Mouse (Mus musculus) liver, embryonic 11.5 days (tissue): ENCODE measurements around the gene Vcl. TPM values are rescaled to one million over a fixed set of nuclear protein-coding genes. Genes with fewer than 3 reads are reported as not detected.
A peak's percentile ranks its signal among the peaks of the same experiment; 100 is the strongest.

Experiments
- ATAC-seq: fragments of 200-750 bp; cut with Nextera tagmentation; replicated peaks from 2 replicates; pipeline ENCODE4 v1.8.0; 2017; ENCODE audit warnings: moderate number of reproducible peaks, mild to moderate bottlenecking, moderate TSS enrichment, moderate library complexity; ENCODE audit not compliant: low FRiP score
- DNase-seq: peaks from one replicate; pipeline ENCODE4 v3.0.0-alpha.2; 2017; ENCODE audit warnings: low spot score
- H3K27ac ChIP-seq: fragments of 300-500 bp; sonication (generic); 2 replicates; pipeline ENCODE4 v1.5.1; 2014; ENCODE audit warnings: mild to moderate bottlenecking, low read depth, low read length, control low read depth
- H3K27me3 ChIP-seq: fragments of 300-500 bp; sonication (generic); replicated peaks from 2 replicates; pipeline ENCODE4 v1.6.1; 2014; ENCODE audit warnings: low read length, mixed read lengths; ENCODE audit not compliant: control insufficient read depth, insufficient read depth
- H3K36me3 ChIP-seq: fragments of 300-500 bp; sonication (generic); 2 replicates; pipeline ENCODE4 v1.6.1; 2014; ENCODE audit warnings: mild to moderate bottlenecking, low read length, moderate library complexity, mixed read lengths; ENCODE audit not compliant: control insufficient read depth, insufficient read depth
- H3K4me1 ChIP-seq: fragments of 300-500 bp; sonication (generic); replicated peaks from 2 replicates; pipeline ENCODE4 v1.6.1; 2014; ENCODE audit warnings: low read length, mixed read lengths; ENCODE audit not compliant: control insufficient read depth, insufficient read depth
- H3K4me2 ChIP-seq: fragments of 300-500 bp; sonication (generic); 2 replicates; pipeline ENCODE4 v1.6.1; 2014; ENCODE audit warnings: mild to moderate bottlenecking, control low read depth, moderate library complexity
- H3K4me3 ChIP-seq: fragments of 300-500 bp; sonication (generic); 2 replicates; pipeline ENCODE4 v1.5.1; 2014; ENCODE audit warnings: low read depth, low read length, control low read depth
- H3K9ac ChIP-seq: fragments of 300-500 bp; sonication (generic); 2 replicates; pipeline ENCODE4 v1.6.1; 2014; ENCODE audit warnings: low read depth, low read length, control low read depth
- H3K9me3 ChIP-seq: fragments of 300-500 bp; sonication (generic); 2 replicates; pipeline ENCODE4 v1.6.1; 2016; ENCODE audit warnings: low read length, inconsistent platforms, mixed read lengths; ENCODE audit not compliant: control insufficient read depth
- WGBS: fragments of 180-500 bp; shearing (Covaris S2); extraction: QIAGEN DNeasy Blood & Tissue Kit; methylation state at CpG from one replicate; pipeline ENCODE4 v1.1.7; 2014; 5-methylcytosine and 5-hydroxymethylcytosine counted together
- polyA plus RNA-seq: library from polyadenylated mRNA; unstranded; fragments of >200 nt; fragmentation: Nextera tagmentation; extraction: Ambion mirVana; gene quantifications from 2 replicates; pipeline ENCODE4 v1.2.1, GENCODE M21; 2014

Gene Vcl
- polyA plus RNA-seq, 1 experiment from 2014 or later = 59.0 TPM

DNA sequence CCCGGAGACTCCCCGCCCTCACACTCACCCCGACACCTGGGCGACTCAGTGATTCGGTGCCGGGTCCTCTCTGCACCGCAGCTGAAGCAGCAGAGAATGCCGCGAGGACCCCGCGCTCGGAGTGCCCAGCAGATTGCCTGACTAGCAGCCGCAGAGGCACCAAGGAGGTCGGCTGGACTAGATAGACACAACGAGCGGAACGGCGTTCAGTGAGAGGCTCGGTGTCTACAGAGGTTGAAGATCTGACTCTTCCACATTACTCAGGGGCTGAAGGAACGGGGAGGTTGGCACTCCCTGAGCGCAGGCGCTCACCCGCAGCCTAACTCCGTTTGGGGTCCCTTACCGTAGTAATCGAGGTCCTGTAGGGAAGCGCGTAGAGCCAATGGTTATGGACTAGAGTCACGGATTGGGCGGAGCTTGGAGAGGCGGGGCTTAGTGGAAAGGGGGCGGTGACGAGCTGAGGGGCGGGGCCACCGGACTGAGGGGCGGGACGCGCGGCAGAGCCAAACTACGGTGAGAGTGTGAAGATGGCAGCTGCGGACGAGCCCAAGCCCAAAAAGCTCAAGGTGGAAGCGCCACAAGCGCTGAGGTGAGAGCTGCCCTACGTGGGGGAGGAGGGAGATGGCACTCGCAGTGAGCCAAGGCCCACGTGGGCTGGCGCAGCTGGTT lies 123.0 kb downstream of the Vcl start, which contains the start of the genes Ap3m1 and Adk:
Ap3m1 (minus strand) TSS at position 397 of the 669 bp plus-strand sequence.
Adk (plus strand) TSS at position 463 of the 669 bp plus-strand sequence.
- peak within 1 kb of the TSS; percentile 87 for H3K9ac ChIP-seq
- H3K4me3 ChIP-seq = peak within 1 kb of the TSS; percentile 74
- ATAC-seq (peak; percentile 97), DNase-seq (peak; percentile 98)
- no peaks in the 10 kb centered on the region for H3K9me3 ChIP-seq
- H3K27ac ChIP-seq = peak within 1 kb of the TSS; percentile 94
- H3K36me3 ChIP-seq = peaks cover 5% of the 10 kb centered on the region; the same call in 1 of the 2 replicates
- peak within 1 kb of the TSS; percentile 95 for H3K4me2 ChIP-seq
- H3K4me1 ChIP-seq = peaks cover 3% of the 10 kb centered on the region; the same call in 1 of the 2 replicates
- WGBS = under 1% methylated on average over 48 of the region's 48 CpGs
- no peaks in the 10 kb centered on the region for H3K27me3 ChIP-seq

DNA sequence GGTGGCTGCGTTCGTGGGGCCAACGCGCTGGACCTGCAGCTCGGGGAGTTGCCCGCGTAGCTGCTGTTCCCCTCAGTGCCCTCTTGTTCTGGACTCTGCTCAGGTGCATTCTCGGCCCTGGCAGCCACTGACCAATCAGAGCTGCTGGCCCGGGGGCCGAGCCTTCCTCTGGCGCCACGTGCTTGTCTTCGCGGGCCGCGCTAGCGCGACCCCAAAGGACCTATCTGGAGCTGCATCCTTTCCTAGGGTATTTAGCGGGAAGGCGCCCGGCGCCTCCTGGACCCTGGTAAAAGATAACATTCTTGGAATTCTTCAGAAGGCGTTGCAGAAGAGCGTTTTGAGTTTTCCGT lies 123.6 kb downstream of the Vcl start:
- peak overlapping the region; percentile 94 for H3K27ac ChIP-seq
- no peaks in the 10 kb centered on the region for H3K9me3 ChIP-seq
- no peak for DNase-seq
- H3K27me3 ChIP-seq = no peaks in the 10 kb centered on the region
- peak overlapping the region; percentile 74 for H3K4me3 ChIP-seq
- H3K4me2 ChIP-seq = peak overlapping the region; percentile 95
- WGBS = under 1% methylated on average over 25 of the region's 25 CpGs
- peak overlapping the region; percentile 87 for H3K9ac ChIP-seq
- peaks cover 3% of the 10 kb centered on the region; the same call in 1 of the 2 replicates for H3K4me1 ChIP-seq
- H3K36me3 ChIP-seq = peaks cover 5% of the 10 kb centered on the region; the same call in 1 of the 2 replicates
- peak; percentile 76 for ATAC-seq

DNA sequence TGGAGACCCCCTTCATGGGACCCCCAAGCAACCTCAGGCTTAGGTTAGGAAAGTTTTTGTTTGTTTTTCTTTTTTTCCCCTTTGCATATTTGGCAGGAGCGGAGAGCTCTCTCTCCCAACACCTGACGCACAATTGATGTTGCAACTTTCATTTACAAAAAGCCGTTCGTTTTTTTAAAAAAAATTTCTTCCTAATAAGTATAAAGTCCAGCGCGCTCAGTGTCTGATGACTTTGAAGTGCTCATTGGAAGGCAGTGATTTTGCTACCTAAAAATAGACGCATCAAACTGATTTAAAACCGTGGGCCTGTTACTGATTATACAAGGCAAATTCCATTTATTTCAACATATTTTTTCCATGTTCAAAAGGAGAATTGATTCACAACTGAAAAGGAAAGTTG lies 124.0 kb downstream of the Vcl start:
- H3K27me3 ChIP-seq = no peaks in the 10 kb centered on the region
- DNase-seq = no peak
- H3K4me2 ChIP-seq = peak overlapping the region; percentile 95
- ATAC-seq = no peak
- peak overlapping the region; percentile 87 for H3K9ac ChIP-seq
- H3K27ac ChIP-seq = peak overlapping the region; percentile 94; the same call in 1 of the 2 replicates
- H3K4me1 ChIP-seq = peaks cover 3% of the 10 kb centered on the region; the same call in 1 of the 2 replicates
- peaks cover 5% of the 10 kb centered on the region; the same call in 1 of the 2 replicates for H3K36me3 ChIP-seq
- 9% methylated on average over 8 of the region's 8 CpGs for WGBS
- H3K9me3 ChIP-seq = no peaks in the 10 kb centered on the region
- H3K4me3 ChIP-seq = peak overlapping the region; percentile 74

DNA sequence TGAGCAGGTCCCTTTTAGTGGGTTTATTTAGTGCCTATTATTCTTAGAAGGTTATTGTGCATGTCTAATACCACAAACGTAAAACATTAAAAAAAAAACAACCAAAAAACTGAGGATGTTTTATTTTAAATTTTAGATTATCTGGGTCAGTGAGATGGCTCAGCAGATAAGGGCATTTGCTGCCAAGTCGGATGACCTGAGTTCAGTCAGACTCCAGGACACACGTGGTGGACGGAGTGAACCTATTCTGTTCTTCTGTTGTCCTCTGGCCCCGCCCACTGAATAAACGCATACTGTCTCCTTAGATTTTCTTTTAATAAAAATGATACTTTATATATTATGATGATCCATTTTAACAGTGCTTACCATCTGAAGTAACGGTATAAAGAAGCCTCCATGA lies 124.4 kb downstream of the Vcl start:
- DNase-seq (no peak), ATAC-seq (no peak)
- H3K36me3 ChIP-seq = peaks cover 5% of the 10 kb centered on the region; the same call in 1 of the 2 replicates
- H3K27me3 ChIP-seq = no peaks in the 10 kb centered on the region
- H3K27ac ChIP-seq = no peak overlapping the region
- peak overlapping the region; percentile 95 for H3K4me2 ChIP-seq
- H3K4me3 ChIP-seq = peak overlapping the region; percentile 74
- 50% methylated on average over 7 of the region's 7 CpGs for WGBS
- no peaks in the 10 kb centered on the region for H3K9me3 ChIP-seq
- no peak overlapping the region for H3K9ac ChIP-seq
- peaks cover 3% of the 10 kb centered on the region; the same call in 1 of the 2 replicates for H3K4me1 ChIP-seq

DNA sequence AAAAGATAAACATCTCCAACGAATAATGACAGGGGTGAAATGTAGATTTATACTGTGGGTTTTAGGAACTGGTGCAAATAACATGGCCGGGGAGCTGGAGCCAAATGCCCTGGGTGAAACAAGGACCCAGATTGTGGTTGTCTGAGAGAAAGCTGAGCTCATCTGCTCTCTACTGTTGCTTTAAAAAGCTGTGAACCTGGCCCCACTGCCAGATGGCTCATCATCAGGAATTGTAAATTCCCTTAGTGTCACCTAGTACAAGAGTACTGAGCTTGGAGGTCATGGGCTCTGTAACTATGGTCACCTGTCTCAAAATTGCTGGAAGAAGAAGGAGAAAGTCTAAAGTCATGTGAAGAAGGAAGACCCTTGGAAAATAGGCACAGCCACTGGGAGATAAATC lies 129.8 kb downstream of the Vcl start:
- no peaks in the 10 kb centered on the region for H3K9me3 ChIP-seq
- no peak overlapping the region for H3K4me2 ChIP-seq
- peaks cover 5% of the 10 kb centered on the region; the same call in 1 of the 2 replicates for H3K36me3 ChIP-seq
- no peak overlapping the region for H3K9ac ChIP-seq
- H3K27ac ChIP-seq = no peak overlapping the region
- H3K4me1 ChIP-seq = peaks cover 6% of the 10 kb centered on the region
- H3K27me3 ChIP-seq = no peaks in the 10 kb centered on the region
- 80% methylated on average over 2 of the region's 2 CpGs for WGBS
- H3K4me3 ChIP-seq = no peak overlapping the region
- ATAC-seq (no peak), DNase-seq (no peak)

DNA sequence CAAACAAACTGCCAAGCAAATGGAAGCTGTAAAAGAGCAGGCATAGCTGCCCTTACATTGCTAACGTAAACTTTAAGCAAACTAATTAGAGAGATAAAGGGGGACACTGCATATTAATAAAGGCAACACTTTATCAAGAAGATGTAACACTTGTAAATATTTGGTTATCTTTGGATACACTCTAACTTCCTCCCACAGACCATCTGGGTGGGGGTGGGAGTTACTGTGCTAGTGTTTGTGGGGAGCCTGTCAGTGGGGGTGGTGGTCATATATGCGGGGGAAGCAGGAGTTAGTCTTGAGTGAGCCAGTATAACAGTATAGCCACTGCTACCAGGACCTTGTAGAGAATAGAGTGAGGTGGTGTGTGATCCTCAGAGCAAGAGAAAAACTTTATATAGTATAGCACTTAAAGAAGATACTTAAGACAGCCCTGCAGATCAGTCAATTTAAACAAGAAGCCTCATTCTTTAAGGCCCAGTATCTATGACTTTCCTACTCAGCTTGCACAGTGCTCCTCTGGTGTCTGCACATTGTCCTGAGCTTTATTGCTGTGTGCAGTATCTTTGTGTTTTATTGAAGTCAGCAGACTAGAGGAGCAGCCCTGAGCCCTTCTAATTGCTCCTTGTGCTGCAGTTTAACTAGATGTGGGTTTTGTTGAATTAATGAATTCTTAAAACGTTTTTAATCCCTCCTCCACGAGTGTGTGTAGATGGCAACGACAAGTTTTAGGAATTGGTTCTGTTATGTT lies 133.7 kb downstream of the Vcl start:
- DNase-seq = no peak
- Histone ChIP-seq H3K36me3 (no peaks in the 10 kb centered on the region), H3K27ac (peak overlapping the region; percentile 13; the same call in 1 of the 2 replicates), H3K4me1 (peaks cover 19% of the 10 kb centered on the region), H3K4me2 (no peak overlapping the region), H3K27me3 (no peaks in the 10 kb centered on the region), H3K9me3 (no peaks in the 10 kb centered on the region), H3K9ac (no peak overlapping the region), H3K4me3 (no peak overlapping the region)
- 47% methylated on average over 5 of the region's 5 CpGs for WGBS
- ATAC-seq = peak; percentile 68

DNA sequence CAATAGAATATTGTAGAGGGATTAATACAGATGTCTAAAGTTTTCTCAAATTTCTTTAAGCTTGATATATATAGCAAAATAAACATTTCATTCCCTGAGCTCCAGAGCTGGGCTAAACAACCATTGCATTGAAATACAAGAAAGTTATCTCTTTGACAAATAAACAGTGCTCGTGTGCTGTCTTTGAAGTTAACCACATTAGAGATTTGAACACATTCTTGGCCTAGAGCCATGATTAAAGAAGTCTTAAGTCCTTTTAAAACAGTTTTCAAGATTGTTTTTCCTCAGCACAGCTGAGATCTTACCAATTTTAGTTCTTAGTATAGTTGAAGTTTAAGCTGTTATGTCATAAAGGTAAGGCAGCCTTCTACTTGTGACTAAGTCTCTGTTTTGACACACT lies 135.1 kb downstream of the Vcl start:
- Histone ChIP-seq H3K27me3 (no peaks in the 10 kb centered on the region), H3K9me3 (no peaks in the 10 kb centered on the region), H3K9ac (no peak overlapping the region), H3K4me1 (peaks cover 19% of the 10 kb centered on the region), H3K27ac (no peak overlapping the region), H3K36me3 (no peaks in the 10 kb centered on the region), H3K4me3 (no peak overlapping the region), H3K4me2 (no peak overlapping the region)
- 31% methylated on average over 1 of the region's 1 CpGs for WGBS
- DNase-seq (no peak), ATAC-seq (no peak)

DNA sequence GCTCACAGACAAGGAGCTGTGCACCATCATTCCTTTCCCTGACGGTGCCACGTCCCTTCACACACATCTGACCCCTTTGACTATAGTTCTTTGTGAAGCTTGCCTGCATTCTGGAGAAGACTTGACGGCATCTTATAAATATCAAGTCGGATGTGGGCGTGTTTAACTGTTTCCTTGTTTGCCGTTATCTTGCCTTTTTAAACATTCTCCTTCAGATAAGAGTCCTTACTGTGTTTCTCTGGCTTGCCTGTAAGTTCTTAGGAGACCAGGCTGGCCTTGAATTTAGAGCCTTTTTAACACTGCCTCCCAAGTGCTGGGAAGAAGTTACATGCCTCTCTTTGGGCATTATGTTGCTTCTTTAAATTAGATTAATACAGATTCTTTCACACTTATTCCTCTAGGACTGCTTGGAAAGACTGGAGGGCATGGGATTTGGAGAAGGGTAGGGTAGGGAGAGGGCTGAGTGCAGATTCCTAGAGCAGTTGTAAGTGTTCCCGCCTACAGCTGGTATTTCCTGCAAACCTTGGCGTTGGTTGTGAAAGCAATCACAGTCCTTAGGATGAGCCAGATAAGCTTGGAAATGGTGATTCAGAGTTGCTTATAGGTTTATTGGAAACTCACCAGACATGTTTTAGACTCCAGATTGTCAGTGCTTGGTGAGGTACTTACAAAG lies 136.4 kb downstream of the Vcl start:
- H3K9ac ChIP-seq = no peak overlapping the region
- H3K36me3 ChIP-seq = no peaks in the 10 kb centered on the region
- H3K27me3 ChIP-seq = no peaks in the 10 kb centered on the region
- 26% methylated on average over 8 of the region's 8 CpGs for WGBS
- peak overlapping the region; percentile 43 for H3K4me2 ChIP-seq
- DNase-seq (no peak), ATAC-seq (no peak)
- no peak overlapping the region for H3K4me3 ChIP-seq
- H3K27ac ChIP-seq = 0 out of 2 replicates have a peak overlapping the region, but pooled peaks have one; percentile 36
- peaks cover 19% of the 10 kb centered on the region for H3K4me1 ChIP-seq
- no peaks in the 10 kb centered on the region for H3K9me3 ChIP-seq
